19 mouse cellular contexts compared by ENCODE assay signal in the genomic region with DNA sequence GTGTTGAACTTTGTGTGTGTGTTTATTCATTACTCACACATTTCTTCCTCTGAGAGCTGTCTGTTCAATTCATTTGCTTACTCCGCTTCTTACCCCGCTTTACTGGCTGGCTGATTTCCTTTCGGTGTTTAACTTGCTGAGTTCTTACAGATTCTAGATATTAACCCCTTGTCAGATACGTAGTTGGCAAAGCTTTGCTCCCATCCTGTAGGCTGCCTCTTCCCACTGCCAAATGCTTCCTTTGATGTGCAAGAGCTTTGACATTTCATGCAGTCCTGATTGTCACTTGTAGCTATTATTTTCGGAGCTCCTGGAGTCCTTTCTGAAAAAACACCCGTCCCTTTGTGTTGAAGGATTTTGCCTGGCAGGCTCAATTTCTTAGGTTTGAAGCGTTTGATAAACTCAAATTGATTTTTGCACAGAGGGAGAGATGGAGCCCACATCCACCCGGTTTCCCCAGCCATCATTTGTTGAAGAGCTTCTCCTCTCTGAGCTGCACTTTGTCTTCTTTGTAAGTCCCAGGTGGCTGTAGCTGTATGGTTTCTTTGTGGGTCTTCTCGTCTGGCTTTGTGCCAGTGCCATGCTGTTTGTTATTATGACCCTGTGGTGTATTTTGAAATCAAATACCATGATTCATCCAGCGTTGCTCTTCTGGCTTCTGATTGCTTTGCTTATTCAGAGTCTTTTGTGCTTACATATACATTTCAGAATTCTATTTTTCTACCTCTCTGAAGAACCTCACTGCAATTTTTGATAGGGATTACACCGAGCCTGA. TPM values are rescaled to one million over a fixed set of nuclear protein-coding genes. Genes with fewer than 3 reads are reported as not detected.
A peak's percentile ranks its signal among the peaks of the same experiment; 100 is the strongest.
DNase-seq lines count a peak whose midpoint lies in the region; ATAC-seq lines count a peak whose summit lies in the region.
"Had no signal": no experiment of that assay in that cellular context is flagged by ENCODE, and none has a peak within 500 bp of the region (broad histone marks: within the 10 kb centered on the region; RNA-seq: fewer than 3 reads in every experiment).

No protein-coding gene starts in this region.

- no peaks in the 10 kb centered on the region for H3K36me3 ChIP-seq in hindbrain, embryonic 16.5 days (ENCODE audit: control insufficient read depth, insufficient read depth, low read length)
- no peaks in the 10 kb centered on the region for H3K36me3 ChIP-seq in hindbrain, embryonic 13.5 days
- H3K36me3 ChIP-seq in embryonic facial prominence, embryonic 11.5 days (replicated peaks; ENCODE audit: control insufficient read depth, insufficient read depth, low read depth, low read length) = no peaks in the 10 kb centered on the region
- H3K36me3 ChIP-seq: embryonic facial prominence, embryonic 12.5 days; heart, embryonic 13.5 days; hindbrain, embryonic 12.5 days; limb, embryonic 10.5 days; neural tube, embryonic 15.5 days had no signal

- no peak overlapping the region for H3K27ac ChIP-seq in hindbrain, embryonic 16.5 days (ENCODE audit: low read depth, low read length)
- no peak overlapping the region for H3K27ac ChIP-seq in hindbrain, embryonic 13.5 days
- no peak overlapping the region for H3K27ac ChIP-seq in embryonic facial prominence, embryonic 11.5 days (replicated peaks; ENCODE audit: low read depth, low read length)
- H3K27ac ChIP-seq: embryonic facial prominence, embryonic 12.5 days; heart, embryonic 13.5 days; hindbrain, embryonic 12.5 days; limb, embryonic 10.5 days; liver, embryonic 14.5 days; neural tube, embryonic 15.5 days had no signal

- no peaks in the 10 kb centered on the region for H3K4me1 ChIP-seq in hindbrain, embryonic 16.5 days (ENCODE audit: control insufficient read depth, insufficient read depth, low read depth, low read length)
- H3K4me1 ChIP-seq in hindbrain, embryonic 13.5 days (replicated peaks) = peaks cover 7% of the 10 kb centered on the region; the same call in 1 of the 2 replicates
- H3K4me1 ChIP-seq in embryonic facial prominence, embryonic 11.5 days (ENCODE audit: control insufficient read depth, insufficient read depth, low read length) = no peaks in the 10 kb centered on the region
- H3K4me1 ChIP-seq: heart, embryonic 13.5 days; neural tube, embryonic 15.5 days had no signal

- H3K4me2 ChIP-seq in hindbrain, embryonic 16.5 days (ENCODE audit: low read length) = no peak overlapping the region
- no peak overlapping the region for H3K4me2 ChIP-seq in hindbrain, embryonic 13.5 days
- H3K4me2 ChIP-seq in embryonic facial prominence, embryonic 11.5 days (ENCODE audit: low read depth, low read length) = no peak overlapping the region
- H3K4me2 ChIP-seq: embryonic facial prominence, embryonic 12.5 days; heart, embryonic 13.5 days; hindbrain, embryonic 12.5 days; neural tube, embryonic 15.5 days had no signal

- no peak overlapping the region for H3K9ac ChIP-seq in hindbrain, embryonic 16.5 days (ENCODE audit: low read depth, low read length)
- no peak overlapping the region for H3K9ac ChIP-seq in hindbrain, embryonic 13.5 days
- H3K9ac ChIP-seq in embryonic facial prominence, embryonic 11.5 days (replicated peaks; ENCODE audit: low read length) = no peak overlapping the region
- H3K9ac ChIP-seq: embryonic facial prominence, embryonic 12.5 days; heart, embryonic 13.5 days; hindbrain, embryonic 12.5 days; liver, embryonic 14.5 days; neural tube, embryonic 15.5 days had no signal

- H3K27me3 ChIP-seq in hindbrain, embryonic 16.5 days (replicated peaks; ENCODE audit: control insufficient read depth, insufficient read depth, low read length) = no peaks in the 10 kb centered on the region
- H3K27me3 ChIP-seq in hindbrain, embryonic 13.5 days = no peaks in the 10 kb centered on the region
- H3K27me3 ChIP-seq in embryonic facial prominence, embryonic 11.5 days (ENCODE audit: control insufficient read depth, insufficient read depth, low read length) = no peaks in the 10 kb centered on the region
- H3K27me3 ChIP-seq: embryonic facial prominence, embryonic 12.5 days; heart, embryonic 13.5 days; hindbrain, embryonic 12.5 days; neural tube, embryonic 15.5 days had no signal

- no peaks in the 10 kb centered on the region for H3K9me3 ChIP-seq in hindbrain, embryonic 16.5 days (ENCODE audit: control insufficient read depth, low read length)
- H3K9me3 ChIP-seq in hindbrain, embryonic 13.5 days = no peaks in the 10 kb centered on the region
- H3K9me3 ChIP-seq in embryonic facial prominence, embryonic 11.5 days (replicated peaks; ENCODE audit: control insufficient read depth, low read length) = no peaks in the 10 kb centered on the region
- H3K9me3 ChIP-seq: embryonic facial prominence, embryonic 12.5 days; heart, embryonic 13.5 days; hindbrain, embryonic 12.5 days; limb, embryonic 10.5 days; neural tube, embryonic 15.5 days had no signal

- ATAC-seq in hindbrain, embryonic 16.5 days = 0 out of 2 replicates have a peak, but pooled peaks have one; percentile 27
- ATAC-seq in hindbrain, embryonic 13.5 days (ENCODE audit: low FRiP score) = no peak
- no peak for ATAC-seq in embryonic facial prominence, embryonic 11.5 days (replicated peaks; ENCODE audit: insufficient number of reproducible peaks, low FRiP score, low TSS enrichment, low read depth)

- peak; percentile 12 for DNase-seq in adrenal gland, postnatal 14 days
- no peak for DNase-seq in adrenal gland, postnatal 10 days
- peak; percentile 17 for DNase-seq in 3134 (ENCODE audit: extremely low read depth, insufficient read length, low spot score)
- DNase-seq in embryonic facial prominence, embryonic 11.5 days (ENCODE audit: low spot score) = peak; percentile 18
- no peak for DNase-seq in right cerebral cortex, postnatal 36 days (ENCODE audit: low spot score in 2 of 2)
- DNase-seq in lung, postnatal 14 days = no peak
- DNase-seq: B cell, adult 2 months; cerebellum, adult 9-10 months; gastrocnemius, postnatal 36 days; kidney, adult 9 months; right cerebral cortex, adult 18-20 months had no signal

- WGBS in hindbrain, embryonic 16.5 days = 37% methylated on average over 11 of the region's 11 CpGs
- WGBS in hindbrain, embryonic 13.5 days = 49% methylated on average over 11 of the region's 11 CpGs
- WGBS in embryonic facial prominence, embryonic 11.5 days = 48% methylated on average over 11 of the region's 11 CpGs

- no peak overlapping the region for H3K4me3 ChIP-seq in hindbrain, embryonic 16.5 days (ENCODE audit: low read length)
- H3K4me3 ChIP-seq in hindbrain, embryonic 13.5 days = no peak overlapping the region
- no peak overlapping the region for H3K4me3 ChIP-seq in embryonic facial prominence, embryonic 11.5 days (ENCODE audit: low read depth, low read length)
- H3K4me3 ChIP-seq: embryonic facial prominence, embryonic 12.5 days; heart, embryonic 13.5 days; hindbrain, embryonic 12.5 days; limb, embryonic 10.5 days; neural tube, embryonic 15.5 days had no signal

RNA-seq across cellular contexts. Expression of a gene that starts 47.5 kb away (rescaled TPM):
- 0.26 TPM in 1 of 2 replicates, not detected in the other for total RNA-seq in adrenal gland, postnatal 14 days (2021)
- total RNA-seq in adrenal gland, postnatal 10 days (2021) = under 1 TPM; 0.36 to 0.54 TPM
- 0.50 and 1.1 TPM in 2 replicates for polyA plus RNA-seq in hindbrain, embryonic 16.5 days (2015; fragmentation: Nextera tagmentation; extraction: Ambion mirVana)
- polyA plus RNA-seq in hindbrain, embryonic 13.5 days (2015; fragmentation: Nextera tagmentation; extraction: Ambion mirVana) = 0.14 and 0.26 TPM in 2 replicates
- 0.32 and 0.38 TPM in 2 replicates for polyA plus RNA-seq in embryonic facial prominence, embryonic 11.5 days (2014; fragmentation: Nextera tagmentation; extraction: Ambion mirVana)
- total RNA-seq: gastrocnemius, postnatal 36 days had no signal

Comparison
In these comparisons a context has a peak if more than half of its experiments do, and no peak if none do; other contexts are left out.
1. DNase-seq: peak in adrenal gland, postnatal 14 days (single experiment), 3134 (single experiment) and embryonic facial prominence, embryonic 11.5 days (single experiment); none in adrenal gland, postnatal 10 days (single experiment), right cerebral cortex, postnatal 36 days (0 of 2) and lung, postnatal 14 days (single experiment).